Mouse (Mus musculus): ENCODE measurements around the gene Dedd2. TPM values are rescaled to one million over a fixed set of nuclear protein-coding genes. Genes with fewer than 3 reads are reported as not detected.

Dedd2 gene
- polyA plus RNA-seq, 1 experiment: 109 TPM

DNA sequence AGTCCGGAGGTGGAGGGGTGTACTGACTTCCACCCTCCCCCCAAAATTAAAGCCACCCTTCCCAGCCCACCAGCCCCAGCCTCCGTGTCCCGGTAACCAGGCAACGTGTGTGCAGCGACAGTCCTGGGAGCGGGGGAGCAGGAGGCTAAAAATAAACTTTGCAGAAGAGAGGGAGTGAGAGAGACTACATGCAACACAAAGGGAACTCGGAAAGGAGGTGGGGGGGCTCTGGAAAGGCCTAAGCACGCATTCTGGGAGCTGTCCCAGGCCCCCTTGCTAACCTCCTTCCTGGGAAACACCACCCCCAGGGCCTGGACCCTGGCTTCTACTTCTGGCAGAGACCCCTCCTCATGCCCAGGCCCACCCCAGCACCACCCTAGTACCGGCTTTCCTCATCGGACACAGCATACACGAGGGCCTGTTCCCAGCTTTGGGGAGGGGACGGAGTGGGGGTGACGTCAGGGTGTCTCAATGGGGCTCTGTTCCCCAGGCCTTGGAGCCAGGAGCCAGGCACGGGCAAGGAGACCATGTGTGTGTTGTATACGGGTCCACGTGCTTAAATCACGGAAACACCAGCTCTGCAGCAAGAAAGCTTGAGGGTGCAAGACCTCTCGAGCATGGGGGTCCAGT is 27.7 kb upstream of the Dedd2 start:
- Histone ChIP-seq H3K27ac (ENCODE audit: control insufficient read depth, insufficient read depth, low read depth, low read length, poor library complexity) (no peak overlapping the region), H3K4me1 (ENCODE audit: control insufficient read depth, insufficient read depth, low read length) (no peaks in the 10 kb centered on the region; the same call in 1 of the 2 replicates), H3K4me3 (replicated peaks; ENCODE audit: control insufficient read depth, low read depth, low read length) (no peak overlapping the region)
- TF ChIP-seq POLR2A (IDR thresholded peaks at IDR 0.05; ENCODE audit: borderline replicate concordance, control insufficient read depth, low read depth, low read length): no peak
- TF ChIP-seq CTCF (IDR thresholded peaks at IDR 0.05; ENCODE audit: control insufficient read depth, insufficient read depth, low read length): no peak
- WGBS: 8% methylated on average over 18 of the region's 18 CpGs

DNA sequence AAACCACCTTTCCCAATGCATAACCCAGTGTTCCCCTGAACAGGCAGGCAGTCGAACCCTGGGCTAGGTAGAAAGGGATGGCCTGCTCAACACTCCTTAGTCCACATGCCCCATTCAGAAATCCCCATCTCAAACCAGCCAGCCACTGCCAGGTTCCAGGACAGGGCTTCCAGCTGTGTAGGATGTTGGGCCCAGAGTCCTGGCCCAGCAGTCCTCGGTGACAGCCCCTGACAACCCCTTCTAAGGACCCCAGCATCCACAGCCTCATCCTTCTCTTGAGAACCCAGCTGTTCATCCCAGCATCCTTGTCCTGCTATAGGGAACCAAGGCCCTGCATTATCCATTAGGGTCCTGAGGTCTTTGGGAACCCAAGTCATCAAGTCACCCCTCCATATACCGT is 27.1 kb upstream of the Dedd2 start:
- Histone ChIP-seq H3K27ac (ENCODE audit: control insufficient read depth, insufficient read depth, low read depth, low read length, poor library complexity) (no peak overlapping the region), H3K4me1 (ENCODE audit: control insufficient read depth, insufficient read depth, low read length) (no peaks in the 10 kb centered on the region; the same call in 1 of the 2 replicates)
- 21% methylated on average over 3 of the region's 3 CpGs for WGBS

GRCm38 (mm10) chr7:25246759-25247137 is 26.3 kb upstream of the Dedd2 start:
- H3K4me3 ChIP-seq (replicated peaks; ENCODE audit: control insufficient read depth, low read depth, low read length): no peak overlapping the region
- H3K4me1 ChIP-seq (ENCODE audit: control insufficient read depth, insufficient read depth, low read length): no peaks in the 10 kb centered on the region; the same call in 1 of the 2 replicates
- TF ChIP-seq POLR2A (IDR thresholded peaks at IDR 0.05; ENCODE audit: borderline replicate concordance, control insufficient read depth, low read depth, low read length) (no peak), CTCF (IDR thresholded peaks at IDR 0.05; ENCODE audit: control insufficient read depth, insufficient read depth, low read length) (no peak)
- no peak overlapping the region; the same call in 1 of the 2 replicates for H3K27ac ChIP-seq (ENCODE audit: control insufficient read depth, insufficient read depth, low read depth, low read length, poor library complexity)
- 16% methylated on average over 4 of the region's 4 CpGs for WGBS

More for the DNA sequence above, 27.1 kb upstream of the Dedd2 start:
- no peak for TF ChIP-seq POLR2A (IDR thresholded peaks at IDR 0.05; ENCODE audit: borderline replicate concordance, control insufficient read depth, low read depth, low read length)
- TF ChIP-seq CTCF (IDR thresholded peaks at IDR 0.05; ENCODE audit: control insufficient read depth, insufficient read depth, low read length): no peak
- H3K4me3 ChIP-seq (replicated peaks; ENCODE audit: control insufficient read depth, low read depth, low read length): no peak overlapping the region

- WGBS: 43% methylated on average over 20 of the region's 20 CpGs
- no peaks in the 10 kb centered on the region; the same call in 1 of the 2 replicates for H3K4me1 ChIP-seq (ENCODE audit: control insufficient read depth, insufficient read depth, low read length)
Observed at GRCm38 (mm10) chr7:25246079-25246758, 25.8 kb upstream of the Dedd2 start.

DNA sequence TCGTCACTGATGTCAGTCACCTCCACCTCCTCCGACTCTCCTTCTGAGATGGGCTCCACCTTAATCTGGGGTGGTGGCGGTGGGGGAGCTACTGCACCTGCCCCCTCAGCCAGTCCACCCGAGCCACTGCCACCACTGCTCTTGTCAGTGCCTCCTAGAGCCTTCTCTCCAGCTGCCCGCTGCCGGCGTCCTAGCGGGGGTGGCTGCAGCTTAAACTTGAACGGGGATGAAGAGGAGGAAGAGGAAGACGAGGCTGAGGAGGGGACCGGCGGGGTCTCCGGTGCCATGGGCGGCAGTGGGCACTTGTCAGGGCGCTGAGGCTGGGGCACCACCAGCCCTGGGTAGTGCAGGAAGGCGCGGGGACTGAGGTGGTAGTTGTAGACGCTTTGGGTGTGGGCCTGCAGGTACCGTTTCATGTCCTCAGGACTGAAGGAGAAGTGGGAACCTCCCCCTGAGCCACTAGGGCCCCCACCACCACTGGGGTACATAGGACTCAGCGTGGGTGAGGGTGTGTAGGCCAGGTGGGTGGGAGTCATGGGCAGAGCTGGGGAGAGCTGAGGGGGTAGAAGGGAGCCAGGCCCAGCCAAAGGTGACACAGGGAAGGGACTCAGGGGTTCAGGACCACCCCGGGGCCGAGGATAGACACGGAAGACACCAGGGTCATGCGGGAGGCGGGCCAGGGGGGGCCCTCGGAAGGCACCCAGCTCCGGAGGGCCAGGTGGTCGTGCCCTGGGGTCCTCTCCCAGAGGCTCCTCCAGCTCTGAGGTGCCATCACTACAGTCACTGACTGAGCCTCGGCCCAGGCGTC is 24.4 kb upstream of the Dedd2 start:
- Histone ChIP-seq H3K4me1 (ENCODE audit: control insufficient read depth, insufficient read depth, low read length) (no peaks in the 10 kb centered on the region; the same call in 1 of the 2 replicates), H3K27ac (ENCODE audit: control insufficient read depth, insufficient read depth, low read depth, low read length, poor library complexity) (no peak overlapping the region; the same call in 1 of the 2 replicates), H3K4me3 (replicated peaks; ENCODE audit: control insufficient read depth, low read depth, low read length) (no peak overlapping the region)
- WGBS: 89% methylated on average over 30 of the region's 30 CpGs
- TF ChIP-seq POLR2A (IDR thresholded peaks at IDR 0.05; ENCODE audit: borderline replicate concordance, control insufficient read depth, low read depth, low read length) (no peak), CTCF (IDR thresholded peaks at IDR 0.05; ENCODE audit: control insufficient read depth, insufficient read depth, low read length) (no peak)

More at GRCm38 (mm10) chr7:25246079-25246758, 25.8 kb upstream of the Dedd2 start:
- TF ChIP-seq CTCF (IDR thresholded peaks at IDR 0.05; ENCODE audit: control insufficient read depth, insufficient read depth, low read length) (no peak), POLR2A (IDR thresholded peaks at IDR 0.05; ENCODE audit: borderline replicate concordance, control insufficient read depth, low read depth, low read length) (no peak)
- Histone ChIP-seq H3K4me3 (replicated peaks; ENCODE audit: control insufficient read depth, low read depth, low read length) (no peak overlapping the region), H3K27ac (ENCODE audit: control insufficient read depth, insufficient read depth, low read depth, low read length, poor library complexity) (no peak overlapping the region; the same call in 1 of the 2 replicates)

DNA sequence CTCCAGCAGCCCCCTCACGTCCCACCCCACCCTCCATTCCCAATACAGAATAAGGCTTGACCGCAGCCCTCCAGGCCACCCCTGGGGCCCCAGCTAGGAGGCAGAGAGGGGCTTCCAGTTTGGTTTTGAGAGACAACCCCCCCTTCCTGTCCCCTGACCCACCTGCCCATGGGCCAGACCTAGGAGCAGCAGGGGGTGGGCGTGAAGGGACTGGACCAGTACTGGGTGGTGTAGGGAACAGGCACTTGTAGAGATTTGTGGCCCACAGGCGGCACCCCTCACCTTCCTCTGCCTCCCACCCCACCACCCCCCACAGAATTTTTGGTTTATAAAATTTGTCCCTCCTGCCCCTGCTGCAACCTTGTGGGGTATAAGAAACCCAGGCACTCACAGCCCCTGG is 22.9 kb upstream of the Dedd2 start:
- Histone ChIP-seq H3K4me3 (replicated peaks; ENCODE audit: control insufficient read depth, low read depth, low read length) (no peak overlapping the region), H3K27ac (ENCODE audit: control insufficient read depth, insufficient read depth, low read depth, low read length, poor library complexity) (no peak overlapping the region), H3K4me1 (ENCODE audit: control insufficient read depth, insufficient read depth, low read length) (no peaks in the 10 kb centered on the region; the same call in 1 of the 2 replicates)
- no peak for TF ChIP-seq POLR2A (IDR thresholded peaks at IDR 0.05; ENCODE audit: borderline replicate concordance, control insufficient read depth, low read depth, low read length)
- no peak for TF ChIP-seq CTCF (IDR thresholded peaks at IDR 0.05; ENCODE audit: control insufficient read depth, insufficient read depth, low read length)
- 89% methylated on average over 4 of the region's 4 CpGs for WGBS

GRCm38 (mm10) chr7:25241062-25241461 is 20.6 kb upstream of the Dedd2 start:
- no peak for TF ChIP-seq POLR2A (IDR thresholded peaks at IDR 0.05; ENCODE audit: borderline replicate concordance, control insufficient read depth, low read depth, low read length)
- no peak for TF ChIP-seq CTCF (IDR thresholded peaks at IDR 0.05; ENCODE audit: control insufficient read depth, insufficient read depth, low read length)
- Histone ChIP-seq H3K27ac (ENCODE audit: control insufficient read depth, insufficient read depth, low read depth, low read length, poor library complexity) (no peak overlapping the region), H3K4me3 (replicated peaks; ENCODE audit: control insufficient read depth, low read depth, low read length) (no peak overlapping the region), H3K4me1 (ENCODE audit: control insufficient read depth, insufficient read depth, low read length) (peaks cover 2% of the 10 kb centered on the region; the same call in 1 of the 2 replicates)
- WGBS: 50% methylated on average over 2 of the region's 2 CpGs

DNA sequence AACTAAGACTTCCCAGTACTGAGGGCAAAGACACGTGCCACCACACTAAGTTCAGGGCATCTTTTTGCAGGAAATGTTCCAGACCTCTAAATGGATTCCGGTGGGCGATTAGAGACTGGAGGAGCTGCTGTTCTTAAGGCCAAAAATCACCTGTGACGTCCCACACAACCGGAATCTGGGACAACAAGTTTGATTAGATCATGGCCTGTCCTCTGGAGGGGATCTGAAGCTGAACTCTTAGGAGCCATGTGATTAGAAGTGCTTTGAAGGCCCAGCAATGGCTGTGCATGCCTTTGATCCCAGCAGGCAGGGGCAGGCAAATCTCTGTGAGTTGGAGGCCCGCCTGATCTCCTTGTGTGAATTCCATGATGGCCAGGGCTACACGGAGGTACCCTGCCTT is 20.2 kb upstream of the Dedd2 start:
- Histone ChIP-seq H3K27ac (ENCODE audit: control insufficient read depth, insufficient read depth, low read depth, low read length, poor library complexity) (no peak overlapping the region), H3K4me1 (ENCODE audit: control insufficient read depth, insufficient read depth, low read length) (peaks cover 2% of the 10 kb centered on the region; the same call in 1 of the 2 replicates), H3K4me3 (replicated peaks; ENCODE audit: control insufficient read depth, low read depth, low read length) (no peak overlapping the region)
- TF ChIP-seq CTCF (IDR thresholded peaks at IDR 0.05; ENCODE audit: control insufficient read depth, insufficient read depth, low read length): no peak
- no peak for TF ChIP-seq POLR2A (IDR thresholded peaks at IDR 0.05; ENCODE audit: borderline replicate concordance, control insufficient read depth, low read depth, low read length)
- WGBS: 83% methylated on average over 7 of the region's 7 CpGs
